Mouse (Mus musculus): Measurements from ENCODE around the gene Slc25a18. TPM values are rescaled to one million over a fixed set of nuclear protein-coding genes. Genes with fewer than 3 reads are reported as not detected.

Slc25a18 gene
- polyA plus RNA-seq (2015; fragmentation: Nextera tagmentation; extraction: Ambion mirVana), result 0.51 and 0.72 TPM in 2 replicates

DNA sequence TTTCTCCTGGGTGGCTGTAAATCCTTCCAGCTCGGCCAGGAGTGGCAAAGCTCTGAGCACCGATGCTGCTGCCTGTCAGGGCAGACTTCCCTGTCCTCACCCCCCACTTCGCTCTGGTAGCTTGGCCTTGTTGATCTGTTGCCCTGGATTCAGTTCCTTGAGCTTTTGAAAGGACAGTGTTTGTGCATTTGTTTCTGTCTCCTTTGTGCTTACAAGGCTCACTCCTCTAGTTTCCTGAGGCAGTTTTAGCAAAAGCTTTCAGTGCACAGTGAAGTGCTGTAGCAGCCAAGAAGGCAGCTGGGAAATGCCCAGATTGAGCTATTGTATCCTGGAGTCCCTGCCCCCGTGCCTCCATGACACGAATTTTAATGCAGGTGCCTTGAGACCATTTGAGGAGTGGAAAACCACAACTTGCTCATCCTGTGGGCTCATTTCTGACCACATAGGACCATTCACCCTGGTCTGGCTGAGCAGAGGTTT is at the start of gene Slc25a18:
TSS of gene Slc25a18 (plus strand) at position 430 of the 480 bp plus-strand sequence.

DNA sequence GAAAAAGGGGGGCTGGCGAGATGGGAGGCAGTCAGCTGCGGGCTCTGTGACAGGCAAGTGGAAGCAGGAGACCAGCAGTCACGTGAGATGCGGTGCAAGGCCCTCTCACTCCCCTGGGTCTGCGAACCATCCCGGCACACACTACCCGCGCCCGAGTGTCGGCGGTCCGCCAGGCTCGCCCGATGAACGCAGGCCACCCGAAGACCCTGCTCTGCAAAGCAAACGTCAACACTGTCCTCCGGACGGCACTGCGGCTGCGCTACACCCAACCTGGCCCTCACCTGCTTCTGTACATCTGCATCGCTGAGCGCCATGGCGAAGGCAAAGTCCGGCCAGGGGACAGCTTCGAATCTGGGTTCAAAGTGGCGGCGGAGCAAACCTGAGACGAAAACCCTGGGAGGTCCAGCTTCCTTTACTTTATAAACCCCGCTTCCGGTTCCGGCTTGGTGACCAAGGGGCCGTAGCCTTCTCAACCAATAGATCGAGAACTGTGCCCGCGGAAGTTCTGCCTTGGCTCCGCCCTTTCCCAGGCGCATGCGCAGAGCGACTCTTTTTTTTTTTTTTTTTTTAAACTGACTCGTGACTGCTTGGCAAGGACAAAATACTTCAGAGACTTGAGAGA is 49.0 kb downstream of the Slc25a18 start, which contains the start of gene Atp6v1e1:
TSS of gene Atp6v1e1 (minus strand) at position 487 of the 622 bp plus-strand sequence.

DNA sequence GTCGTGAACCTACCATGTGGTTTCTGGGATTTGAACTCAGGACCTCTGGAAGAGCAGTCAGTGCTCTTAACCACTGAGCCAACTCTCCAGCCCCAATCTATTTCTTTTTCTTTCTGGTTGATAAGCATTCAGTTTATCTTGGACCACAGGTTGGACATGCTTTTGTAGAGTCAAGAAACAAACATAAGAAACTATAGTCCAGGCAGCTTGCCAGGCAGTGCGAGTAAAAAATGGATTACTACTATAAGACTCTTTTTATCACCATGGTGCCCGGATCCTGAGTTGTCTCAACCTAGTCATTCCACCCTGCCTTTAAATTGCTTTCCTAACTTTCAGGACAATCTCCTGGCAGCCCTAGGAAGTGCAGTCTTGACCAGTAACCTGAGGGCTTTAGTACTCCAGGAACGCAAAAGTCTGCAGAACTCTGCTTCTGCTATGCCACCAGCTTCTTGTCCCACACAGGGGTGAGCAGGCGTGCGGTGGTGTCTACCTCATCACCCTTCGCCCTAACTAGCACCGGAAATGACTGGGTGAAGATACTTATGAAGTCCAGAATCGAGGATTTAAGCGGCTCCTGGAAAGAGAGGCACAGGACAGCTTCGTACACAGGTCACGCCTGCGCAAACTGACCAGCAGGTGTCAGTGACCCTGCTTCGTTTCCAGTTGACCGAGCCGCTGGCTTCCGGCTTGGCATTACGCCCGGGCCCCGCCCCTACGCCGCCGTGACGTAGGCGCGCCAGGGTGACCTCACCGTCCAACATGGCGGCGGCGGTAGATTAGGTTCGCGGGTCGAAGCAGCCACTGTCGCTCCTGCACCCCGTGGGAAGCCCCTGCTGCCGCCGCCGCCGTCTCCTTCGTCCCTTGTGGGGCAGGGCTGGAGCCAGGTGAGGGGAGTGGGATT is 62.3 kb downstream of the Slc25a18 start, which contains the start of gene Bcl2l13:
TSS of gene Bcl2l13 (plus strand) at position 739 of the 901 bp plus-strand sequence.

Small RNAs within 50 kb of the gene (microRNA-seq; reads per million reads assigned to microRNA genes)
- 0 reads per million in 2 experiments for gene Gm25193

Other genes with a start within 250 kb of the Slc25a18 start
- 12.5 and 14.2 TPM in 2 replicates for gene Hdhd5, start 242.3 kb upstream of the Slc25a18 start, polyA plus RNA-seq (2015; fragmentation: Nextera tagmentation; extraction: Ambion mirVana)
- 2.0 and 3.4 TPM in 2 replicates for gene Cecr2, start 107.2 kb upstream of the Slc25a18 start, polyA plus RNA-seq (2015; fragmentation: Nextera tagmentation; extraction: Ambion mirVana)
- gene Atp6v1e1, start 49.2 kb downstream of the Slc25a18 start, polyA plus RNA-seq (2015; fragmentation: Nextera tagmentation; extraction: Ambion mirVana), result 147 and 168 TPM in 2 replicates
- gene Bcl2l13, start 62.6 kb downstream of the Slc25a18 start, polyA plus RNA-seq (2015; fragmentation: Nextera tagmentation; extraction: Ambion mirVana), result 23.0 and 24.1 TPM in 2 replicates
- 5.4 and 7.9 TPM in 2 replicates for gene Bid, start 143.3 kb downstream of the Slc25a18 start, polyA plus RNA-seq (2015; fragmentation: Nextera tagmentation; extraction: Ambion mirVana)

Measured in skeletal muscle tissue, postnatal 0 days (tissue).